Mouse (Mus musculus) lung, embryonic 14.5 days (tissue): Measurements from ENCODE around the gene Msi2. TPM values are rescaled to one million over a fixed set of nuclear protein-coding genes. Genes with fewer than 3 reads are reported as not detected.

Source experiments
- ATAC-seq: fragments of 200-750 bp; cut with Nextera tagmentation; 2 replicates; pipeline ENCODE4 v1.8.0; 2017; ENCODE audit warnings: mild to moderate bottlenecking, moderate TSS enrichment, moderate library complexity; ENCODE audit not compliant: insufficient read depth
- DNase-seq: peaks from one replicate; pipeline ENCODE4 v3.0.0-alpha.2; 2015
- H3K27ac ChIP-seq: fragments of 300-500 bp; sonication (generic); 2 replicates; pipeline ENCODE4 v1.5.1; 2014; ENCODE audit warnings: low read depth, mild to moderate bottlenecking, moderate library complexity
- H3K27me3 ChIP-seq: fragments of 300-500 bp; sonication (generic); 2 replicates; pipeline ENCODE4 v1.6.1; 2014; ENCODE audit warnings: low read length, control low read depth; ENCODE audit not compliant: insufficient read depth
- H3K36me3 ChIP-seq: fragments of 300-500 bp; sonication (generic); 2 replicates; pipeline ENCODE4 v1.6.1; 2014; ENCODE audit warnings: control low read depth; ENCODE audit not compliant: insufficient read depth
- H3K4me1 ChIP-seq: fragments of 300-500 bp; sonication (generic); 2 replicates; pipeline ENCODE4 v1.6.1; 2014; ENCODE audit warnings: antibody characterized with exemption, control low read depth; ENCODE audit not compliant: insufficient read depth
- H3K4me2 ChIP-seq: fragments of 300-500 bp; sonication (generic); 2 replicates; pipeline ENCODE4 v1.6.1; 2014; ENCODE audit warnings: mild to moderate bottlenecking
- H3K4me3 ChIP-seq: fragments of 300-500 bp; sonication (generic); 2 replicates; pipeline ENCODE4 v1.5.1; 2014; ENCODE audit warnings: low read depth, low read length
- H3K9ac ChIP-seq: fragments of 300-500 bp; sonication (generic); 2 replicates; pipeline ENCODE4 v1.6.1; 2014
- H3K9me3 ChIP-seq: fragments of 300-500 bp; sonication (generic); 2 replicates; pipeline ENCODE4 v1.6.1; 2016; ENCODE audit warnings: low read depth, low read length, control low read depth
- CTCF ChIP-seq: IDR thresholded peaks from 2 replicates; pipeline ENCODE4 v1.5.1; 2016; ENCODE audit warnings: antibody characterized with exemption, low read depth
- WGBS: fragments of 180-500 bp; shearing (Covaris S2); extraction: QIAGEN DNeasy Blood & Tissue Kit; methylation state at CpG from one replicate; pipeline ENCODE4 v1.1.7; 2014; 5-methylcytosine and 5-hydroxymethylcytosine counted together
- polyA plus RNA-seq: library from polyadenylated mRNA; unstranded; fragments of >200 nt; fragmentation: Nextera tagmentation; extraction: Ambion mirVana; gene quantifications from 2 replicates; pipeline ENCODE4 v1.2.1, GENCODE M21; 2014

Gene Msi2
- polyA plus RNA-seq, 1 experiment from 2014 or later = 12.7 TPM

GRCm38 (mm10) chr11:88660404-88660803 is 57.9 kb downstream of the Msi2 start:
- Histone ChIP-seq H3K27ac (no peak overlapping the region), H3K9me3 (no peaks in the 10 kb centered on the region), H3K4me3 (no peak overlapping the region), H3K36me3 (peaks cover 21% of the 10 kb centered on the region; the same call in 1 of the 2 replicates), H3K4me2 (no peak overlapping the region), H3K27me3 (no peaks in the 10 kb centered on the region), H3K9ac (no peak overlapping the region), H3K4me1 (no peaks in the 10 kb centered on the region; the same call in 1 of the 2 replicates)
- 74% methylated on average over 9 of the region's 9 CpGs for WGBS
- no peak for DNase-seq
- ATAC-seq = no peak
- no peak for TF ChIP-seq CTCF

GRCm38 (mm10) chr11:88658926-88659325 is 59.4 kb downstream of the Msi2 start:
- TF ChIP-seq CTCF = no peak
- no peak overlapping the region for H3K9ac ChIP-seq
- no peaks in the 10 kb centered on the region for H3K27me3 ChIP-seq
- WGBS = 82% methylated on average over 5 of the region's 5 CpGs
- no peak overlapping the region for H3K4me3 ChIP-seq
- H3K4me1 ChIP-seq = peaks cover 6% of the 10 kb centered on the region; the same call in 1 of the 2 replicates
- no peaks in the 10 kb centered on the region for H3K9me3 ChIP-seq
- H3K27ac ChIP-seq = no peak overlapping the region
- no peak overlapping the region for H3K4me2 ChIP-seq
- DNase-seq = no peak
- peaks cover 19% of the 10 kb centered on the region; the same call in 1 of the 2 replicates for H3K36me3 ChIP-seq
- no peak for ATAC-seq

- ATAC-seq (no peak), DNase-seq (no peak)
- no peak overlapping the region for H3K4me2 ChIP-seq
- H3K27ac ChIP-seq = peak overlapping the region; percentile 32; the same call in 1 of the 2 replicates
- H3K4me3 ChIP-seq = no peak overlapping the region
- H3K27me3 ChIP-seq = no peaks in the 10 kb centered on the region
- no peak overlapping the region for H3K9ac ChIP-seq
- TF ChIP-seq CTCF = no peak
- H3K4me1 ChIP-seq = peaks cover 6% of the 10 kb centered on the region; the same call in 1 of the 2 replicates
- 61% methylated on average over 8 of the region's 8 CpGs for WGBS
- H3K9me3 ChIP-seq = no peaks in the 10 kb centered on the region
- H3K36me3 ChIP-seq = peaks cover 12% of the 10 kb centered on the region; the same call in 1 of the 2 replicates
These were observed 62.5 kb downstream of the Msi2 start for GRCm38 (mm10) chr11:88655786-88656185.

GRCm38 (mm10) chr11:88655214-88655566 is 63.1 kb downstream of the Msi2 start:
- peak overlapping the region; percentile 50; the same call in 1 of the 2 replicates for H3K27ac ChIP-seq
- peaks cover 6% of the 10 kb centered on the region; the same call in 1 of the 2 replicates for H3K4me1 ChIP-seq
- H3K9ac ChIP-seq = no peak overlapping the region
- ATAC-seq (no peak; the same call in 1 of the 2 replicates), DNase-seq (peak; percentile 36)
- no peak for TF ChIP-seq CTCF
- H3K4me3 ChIP-seq = no peak overlapping the region
- 53% methylated on average over 3 of the region's 3 CpGs for WGBS
- no peaks in the 10 kb centered on the region for H3K27me3 ChIP-seq
- peaks cover 12% of the 10 kb centered on the region; the same call in 1 of the 2 replicates for H3K36me3 ChIP-seq
- H3K4me2 ChIP-seq = no peak overlapping the region
- no peaks in the 10 kb centered on the region for H3K9me3 ChIP-seq

- no peak for TF ChIP-seq CTCF
- H3K36me3 ChIP-seq = peaks cover 12% of the 10 kb centered on the region; the same call in 1 of the 2 replicates
- H3K4me1 ChIP-seq = peaks cover 6% of the 10 kb centered on the region; the same call in 1 of the 2 replicates
- ATAC-seq (no peak; the same call in none of the 2 replicates), DNase-seq (no peak)
- peak overlapping the region; percentile 56 for H3K27ac ChIP-seq
- no peak overlapping the region for H3K4me2 ChIP-seq
- 67% methylated on average over 18 of the region's 18 CpGs for WGBS
- no peak overlapping the region for H3K4me3 ChIP-seq
- no peaks in the 10 kb centered on the region for H3K27me3 ChIP-seq
- H3K9me3 ChIP-seq = no peaks in the 10 kb centered on the region
- H3K9ac ChIP-seq = no peak overlapping the region
These were observed 63.7 kb downstream of the Msi2 start for GRCm38 (mm10) chr11:88654391-88655213.

- peaks cover 10% of the 10 kb centered on the region; the same call in 1 of the 2 replicates for H3K4me1 ChIP-seq
- H3K4me2 ChIP-seq = no peak overlapping the region
- ATAC-seq = no peak
- peaks cover 7% of the 10 kb centered on the region; the same call in 1 of the 2 replicates for H3K36me3 ChIP-seq
- no peak overlapping the region for H3K27ac ChIP-seq
- TF ChIP-seq CTCF = no peak
- no peaks in the 10 kb centered on the region for H3K27me3 ChIP-seq
- H3K9me3 ChIP-seq = no peaks in the 10 kb centered on the region
- DNase-seq = no peak
- H3K9ac ChIP-seq = no peak overlapping the region
- H3K4me3 ChIP-seq = no peak overlapping the region
- 55% methylated on average over 4 of the region's 4 CpGs for WGBS
These were observed 68.0 kb downstream of the Msi2 start for GRCm38 (mm10) chr11:88650275-88650674.

- Histone ChIP-seq H3K9me3 (no peaks in the 10 kb centered on the region), H3K27me3 (no peaks in the 10 kb centered on the region), H3K27ac (no peak overlapping the region), H3K9ac (no peak overlapping the region), H3K4me3 (no peak overlapping the region), H3K4me2 (no peak overlapping the region), H3K4me1 (0 out of 2 replicates have a peak, but pooled peaks cover 4% of the 10 kb centered on the region), H3K36me3 (peaks cover 7% of the 10 kb centered on the region; the same call in 1 of the 2 replicates)
- WGBS = 38% methylated on average over 2 of the region's 2 CpGs
- ATAC-seq = no peak
- no peak for TF ChIP-seq CTCF
- DNase-seq = no peak
These were observed 69.3 kb downstream of the Msi2 start for GRCm38 (mm10) chr11:88649009-88649408.
